Mouse (Mus musculus): ENCODE results near the gene Fgfr2. TPM values are rescaled to one million over a fixed set of nuclear protein-coding genes. Genes with fewer than 3 reads are reported as not detected.

Fgfr2 gene
- polyA plus RNA-seq, 1 experiment from 2014 or later, result 11.2 TPM

- H3K4me3 ChIP-seq (ENCODE audit: low read depth, low read length), result no peak overlapping the region
- H3K9ac ChIP-seq (replicated peaks), result no peak overlapping the region
- no peaks in the 10 kb centered on the region; the same call in 1 of the 2 replicates for H3K36me3 ChIP-seq (replicated peaks; ENCODE audit: insufficient read depth, low read length)
- H3K27ac ChIP-seq (ENCODE audit: low read depth), result no peak overlapping the region
- DNase-seq (no peak), ATAC-seq (0 out of 2 replicates have a peak, but pooled peaks have one; percentile 36)
- 53% methylated on average over 14 of the region's 14 CpGs for WGBS (ENCODE audit: insufficient replicate concordance)
- no peaks in the 10 kb centered on the region for H3K27me3 ChIP-seq (ENCODE audit: insufficient read depth, low read length)
- TF ChIP-seq EP300 (IDR thresholded peaks at IDR 0.05; ENCODE audit: low read depth) (no peak), CTCF (IDR thresholded peaks at IDR 0.05; ENCODE audit: low read depth) (no peak)
- H3K4me1 ChIP-seq (ENCODE audit: insufficient read depth), result peaks cover 4% of the 10 kb centered on the region
- H3K4me2 ChIP-seq (ENCODE audit: low read depth, low read length), result no peak overlapping the region
- no peaks in the 10 kb centered on the region for H3K9me3 ChIP-seq (ENCODE audit: low read length)
These were observed 110.3 kb downstream of the Fgfr2 start for GRCm38 (mm10) chr7:133012637-133013366.

- no peak overlapping the region for H3K4me3 ChIP-seq (ENCODE audit: low read depth, low read length)
- no peak for TF ChIP-seq CTCF (IDR thresholded peaks at IDR 0.05; ENCODE audit: low read depth)
- DNase-seq (no peak), ATAC-seq (no peak)
- H3K36me3 ChIP-seq (replicated peaks; ENCODE audit: insufficient read depth, low read length), result no peaks in the 10 kb centered on the region; the same call in 1 of the 2 replicates
- H3K27ac ChIP-seq (ENCODE audit: low read depth), result no peak overlapping the region
- peaks cover 8% of the 10 kb centered on the region for H3K4me1 ChIP-seq (ENCODE audit: insufficient read depth)
- no peak overlapping the region for H3K9ac ChIP-seq (replicated peaks)
- H3K4me2 ChIP-seq (ENCODE audit: low read depth, low read length), result no peak overlapping the region
- H3K9me3 ChIP-seq (ENCODE audit: low read length), result no peaks in the 10 kb centered on the region
- no peaks in the 10 kb centered on the region for H3K27me3 ChIP-seq (ENCODE audit: insufficient read depth, low read length)
- 57% methylated on average over 4 of the region's 4 CpGs for WGBS (ENCODE audit: insufficient replicate concordance)
These were observed 111.5 kb downstream of the Fgfr2 start for GRCm38 (mm10) chr7:133011611-133012010.

- WGBS (ENCODE audit: insufficient replicate concordance), result 43% methylated on average over 5 of the region's 5 CpGs
- Histone ChIP-seq H3K27me3 (ENCODE audit: insufficient read depth, low read length) (no peaks in the 10 kb centered on the region), H3K27ac (ENCODE audit: low read depth) (no peak overlapping the region), H3K4me1 (ENCODE audit: insufficient read depth) (peaks cover 8% of the 10 kb centered on the region), H3K4me2 (ENCODE audit: low read depth, low read length) (no peak overlapping the region; the same call in 1 of the 2 replicates), H3K9me3 (ENCODE audit: low read length) (no peaks in the 10 kb centered on the region), H3K36me3 (replicated peaks; ENCODE audit: insufficient read depth, low read length) (no peaks in the 10 kb centered on the region; the same call in 1 of the 2 replicates), H3K9ac (replicated peaks) (no peak overlapping the region), H3K4me3 (ENCODE audit: low read depth, low read length) (no peak overlapping the region)
- DNase-seq, result peak; percentile 33
- ATAC-seq, result peak; percentile 27; the same call in 1 of the 2 replicates
- no peak for TF ChIP-seq CTCF (IDR thresholded peaks at IDR 0.05; ENCODE audit: low read depth)
- TF ChIP-seq EP300 (IDR thresholded peaks at IDR 0.05; ENCODE audit: low read depth), result no peak
These were observed 112.0 kb downstream of the Fgfr2 start for GRCm38 (mm10) chr7:133011191-133011590.

GRCm38 (mm10) chr7:133010477-133010876 is 112.7 kb downstream of the Fgfr2 start:
- Histone ChIP-seq H3K4me2 (ENCODE audit: low read depth, low read length) (no peak overlapping the region), H3K4me1 (ENCODE audit: insufficient read depth) (peaks cover 8% of the 10 kb centered on the region), H3K4me3 (ENCODE audit: low read depth, low read length) (no peak overlapping the region), H3K9ac (replicated peaks) (no peak overlapping the region), H3K27ac (ENCODE audit: low read depth) (no peak overlapping the region), H3K36me3 (replicated peaks; ENCODE audit: insufficient read depth, low read length) (no peaks in the 10 kb centered on the region; the same call in 1 of the 2 replicates), H3K9me3 (ENCODE audit: low read length) (no peaks in the 10 kb centered on the region), H3K27me3 (ENCODE audit: insufficient read depth, low read length) (no peaks in the 10 kb centered on the region)
- no peak for ATAC-seq
- TF ChIP-seq EP300 (IDR thresholded peaks at IDR 0.05; ENCODE audit: low read depth) (no peak), CTCF (IDR thresholded peaks at IDR 0.05; ENCODE audit: low read depth) (no peak)
- DNase-seq, result no peak
- 68% methylated on average over 3 of the region's 3 CpGs for WGBS (ENCODE audit: insufficient replicate concordance)

- Histone ChIP-seq H3K4me3 (ENCODE audit: low read depth, low read length) (no peak overlapping the region), H3K4me1 (ENCODE audit: insufficient read depth) (peaks cover 8% of the 10 kb centered on the region), H3K36me3 (replicated peaks; ENCODE audit: insufficient read depth, low read length) (no peaks in the 10 kb centered on the region; the same call in 1 of the 2 replicates), H3K9ac (replicated peaks) (no peak overlapping the region), H3K4me2 (ENCODE audit: low read depth, low read length) (no peak overlapping the region), H3K27ac (ENCODE audit: low read depth) (no peak overlapping the region), H3K27me3 (ENCODE audit: insufficient read depth, low read length) (no peaks in the 10 kb centered on the region), H3K9me3 (ENCODE audit: low read length) (no peaks in the 10 kb centered on the region)
- DNase-seq (no peak), ATAC-seq (no peak)
- 82% methylated on average over 8 of the region's 8 CpGs for WGBS (ENCODE audit: insufficient replicate concordance)
- TF ChIP-seq EP300 (IDR thresholded peaks at IDR 0.05; ENCODE audit: low read depth), result no peak
- no peak for TF ChIP-seq CTCF (IDR thresholded peaks at IDR 0.05; ENCODE audit: low read depth)
These were observed 113.5 kb downstream of the Fgfr2 start for GRCm38 (mm10) chr7:133009676-133010075.

- no peak overlapping the region for H3K27ac ChIP-seq (ENCODE audit: low read depth)
- 76% methylated on average over 4 of the region's 4 CpGs for WGBS (ENCODE audit: insufficient replicate concordance)
- TF ChIP-seq EP300 (IDR thresholded peaks at IDR 0.05; ENCODE audit: low read depth) (no peak), CTCF (IDR thresholded peaks at IDR 0.05; ENCODE audit: low read depth) (no peak)
- no peaks in the 10 kb centered on the region for H3K36me3 ChIP-seq (replicated peaks; ENCODE audit: insufficient read depth, low read length)
- H3K4me3 ChIP-seq (ENCODE audit: low read depth, low read length), result no peak overlapping the region
- ATAC-seq, result no peak
- H3K9me3 ChIP-seq (ENCODE audit: low read length), result no peaks in the 10 kb centered on the region
- no peak for DNase-seq
- H3K4me2 ChIP-seq (ENCODE audit: low read depth, low read length), result no peak overlapping the region
- H3K27me3 ChIP-seq (ENCODE audit: insufficient read depth, low read length), result no peaks in the 10 kb centered on the region
- H3K9ac ChIP-seq (replicated peaks), result no peak overlapping the region
- H3K4me1 ChIP-seq (ENCODE audit: insufficient read depth), result peaks cover 8% of the 10 kb centered on the region
These were observed 114.5 kb downstream of the Fgfr2 start for GRCm38 (mm10) chr7:133008663-133009062.

Measured in liver, postnatal 0 days (tissue).